Mouse (Mus musculus): ENCODE measurements at regions not wholly inside any gene's neighbourhood (a gene's known extent, or its start where the extent isn't known, plus 50 kb on each side); places are given as distances from the start of the nearest gene placed in this dataset.

DNA sequence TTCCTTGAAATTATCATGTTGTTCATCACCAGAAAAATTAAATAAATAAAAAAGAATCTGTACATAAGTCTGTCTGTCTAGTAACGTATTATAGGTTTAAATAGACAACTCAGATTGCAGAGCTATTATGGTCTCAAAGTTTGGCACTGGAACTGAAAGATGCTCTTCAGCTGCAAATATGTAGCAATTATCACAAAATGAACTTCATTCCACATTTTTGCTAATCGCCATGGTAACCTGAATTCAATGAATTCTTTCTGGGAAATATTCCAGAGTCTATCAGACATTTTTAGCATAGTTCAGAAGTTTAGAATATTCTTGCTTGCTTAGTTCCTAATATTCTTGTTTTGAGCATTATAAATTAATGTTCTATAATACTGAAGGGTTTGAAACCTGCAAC, 62.2 kb upstream of the Nkain2 start:
- no peaks in the 10 kb centered on the region for H3K27me3 ChIP-seq (ENCODE audit: control insufficient read depth, insufficient read depth, low read length)
- no peak overlapping the region for H3K27ac ChIP-seq (ENCODE audit: low read depth)
- H3K9me3 ChIP-seq (replicated peaks; ENCODE audit: control insufficient read depth, low read length), result 0 out of 2 replicates have a peak, but pooled peaks cover under 1% of the 10 kb centered on the region
- H3K4me1 ChIP-seq (ENCODE audit: control insufficient read depth, insufficient read depth), result no peaks in the 10 kb centered on the region
- no peak for DNase-seq (ENCODE audit: low spot score)
- no peaks in the 10 kb centered on the region for H3K36me3 ChIP-seq (replicated peaks; ENCODE audit: control insufficient read depth, insufficient read depth, low read length)
- H3K4me2 ChIP-seq (ENCODE audit: low read depth, low read length), result no peak overlapping the region
- no peak for ATAC-seq (ENCODE audit: insufficient read depth, low read depth)
- no peak overlapping the region for H3K4me3 ChIP-seq (ENCODE audit: low read depth, low read length)
- WGBS, result 72% methylated on average over 2 of the region's 2 CpGs
- no peak overlapping the region for H3K9ac ChIP-seq (replicated peaks; ENCODE audit: low read depth, low read length)
- no peak for TF ChIP-seq CTCF (IDR thresholded peaks at IDR 0.05; ENCODE audit: low read depth)
- no peak for TF ChIP-seq EP300 (IDR thresholded peaks at IDR 0.05; ENCODE audit: low read depth)

DNA sequence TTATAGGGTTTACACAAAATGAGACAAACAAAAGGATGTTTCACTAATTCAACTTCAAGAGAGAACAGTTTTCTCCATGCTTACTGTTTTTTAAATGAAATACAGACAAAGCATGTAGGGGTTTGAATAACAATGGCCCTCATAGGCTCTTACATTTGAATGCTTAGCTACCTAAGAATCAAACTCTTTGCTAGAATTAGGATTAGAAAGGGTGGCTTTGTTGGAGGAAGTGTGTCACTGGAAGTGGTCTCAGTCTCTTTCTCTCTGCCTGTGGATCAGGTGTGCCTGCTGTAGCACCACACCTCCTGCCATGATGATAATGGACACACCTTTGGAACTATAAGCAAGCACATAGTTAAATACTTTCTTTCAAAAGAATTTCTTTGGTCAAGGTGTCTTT, 52.8 kb upstream of the Nkain2 start:
- H3K4me3 ChIP-seq (ENCODE audit: low read depth, low read length), result no peak overlapping the region
- no peaks in the 10 kb centered on the region for H3K36me3 ChIP-seq (replicated peaks; ENCODE audit: control insufficient read depth, insufficient read depth, low read length)
- no peak for DNase-seq (ENCODE audit: low spot score)
- no peaks in the 10 kb centered on the region for H3K9me3 ChIP-seq (replicated peaks; ENCODE audit: control insufficient read depth, low read length)
- TF ChIP-seq EP300 (IDR thresholded peaks at IDR 0.05; ENCODE audit: low read depth) (no peak), CTCF (IDR thresholded peaks at IDR 0.05; ENCODE audit: low read depth) (no peak)
- H3K27me3 ChIP-seq (ENCODE audit: control insufficient read depth, insufficient read depth, low read length), result no peaks in the 10 kb centered on the region
- H3K4me1 ChIP-seq (ENCODE audit: control insufficient read depth, insufficient read depth), result no peaks in the 10 kb centered on the region
- H3K27ac ChIP-seq (ENCODE audit: low read depth), result no peak overlapping the region
- no peak for ATAC-seq (ENCODE audit: insufficient read depth, low read depth)
- no peak overlapping the region for H3K4me2 ChIP-seq (ENCODE audit: low read depth, low read length)
- H3K9ac ChIP-seq (replicated peaks; ENCODE audit: low read depth, low read length), result no peak overlapping the region
